Mouse (Mus musculus): Measurements from ENCODE around the gene Rora. TPM values are rescaled to one million over a fixed set of nuclear protein-coding genes. Genes with fewer than 3 reads are reported as not detected.

Gene Rora
- polyA plus RNA-seq, 1 experiment from 2014 or later, result 43.6 TPM

GRCm38 (mm10) chr9:69274766-69275485 is 621.3 kb downstream of the Rora start:
- Histone ChIP-seq H3K9ac (ENCODE audit: low read depth, low read length) (no peak overlapping the region), H3K36me3 (ENCODE audit: control insufficient read depth, insufficient read depth, low read length) (no peaks in the 10 kb centered on the region), H3K27ac (ENCODE audit: low read length) (no peak overlapping the region), H3K4me3 (ENCODE audit: low read depth, low read length) (no peak overlapping the region), H3K4me2 (ENCODE audit: low read length) (no peak overlapping the region), H3K27me3 (ENCODE audit: control insufficient read depth, insufficient read depth, low read depth, low read length) (no peaks in the 10 kb centered on the region), H3K4me1 (ENCODE audit: control insufficient read depth, insufficient read depth, low read length) (peaks cover 3% of the 10 kb centered on the region; the same call in 1 of the 2 replicates), H3K9me3 (replicated peaks; ENCODE audit: control insufficient read depth, low read length, poor library complexity, severe bottlenecking) (no peaks in the 10 kb centered on the region)
- WGBS, result 81% methylated on average over 10 of the region's 10 CpGs
- ATAC-seq, result no peak

- Histone ChIP-seq H3K9me3 (replicated peaks; ENCODE audit: control insufficient read depth, low read length, poor library complexity, severe bottlenecking) (no peaks in the 10 kb centered on the region), H3K9ac (ENCODE audit: low read depth, low read length) (no peak overlapping the region), H3K4me2 (ENCODE audit: low read length) (no peak overlapping the region), H3K27ac (ENCODE audit: low read length) (no peak overlapping the region), H3K4me1 (ENCODE audit: control insufficient read depth, insufficient read depth, low read length) (peaks cover 3% of the 10 kb centered on the region; the same call in 1 of the 2 replicates), H3K27me3 (ENCODE audit: control insufficient read depth, insufficient read depth, low read depth, low read length) (no peaks in the 10 kb centered on the region), H3K36me3 (ENCODE audit: control insufficient read depth, insufficient read depth, low read length) (no peaks in the 10 kb centered on the region), H3K4me3 (ENCODE audit: low read depth, low read length) (no peak overlapping the region)
- 49% methylated on average over 10 of the region's 10 CpGs for WGBS
- no peak for ATAC-seq
These were observed 623.7 kb downstream of the Rora start for GRCm38 (mm10) chr9:69277256-69277655.

DNA sequence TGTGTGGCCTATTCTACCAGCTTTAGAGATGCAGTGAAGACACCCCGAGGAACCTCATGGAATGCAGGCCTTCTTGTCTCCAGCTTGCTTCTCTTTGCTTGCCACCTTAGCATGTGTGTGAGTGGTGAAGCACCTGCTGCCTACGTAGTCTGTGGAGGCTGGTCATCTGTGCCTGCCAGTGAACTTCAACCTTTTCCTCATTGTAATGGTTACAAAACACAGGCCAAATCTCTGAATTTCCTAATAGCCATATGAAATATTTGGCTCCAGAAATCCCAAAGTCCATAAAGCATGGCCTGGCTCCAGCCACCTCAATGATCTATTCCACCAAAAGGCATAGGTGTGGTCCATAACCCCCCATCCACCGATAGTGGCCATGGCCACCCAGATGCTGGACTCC is 631.4 kb downstream of the Rora start:
- Histone ChIP-seq H3K27me3 (ENCODE audit: control insufficient read depth, insufficient read depth, low read depth, low read length) (no peaks in the 10 kb centered on the region), H3K4me3 (ENCODE audit: low read depth, low read length) (no peak overlapping the region), H3K36me3 (ENCODE audit: control insufficient read depth, insufficient read depth, low read length) (no peaks in the 10 kb centered on the region), H3K9me3 (replicated peaks; ENCODE audit: control insufficient read depth, low read length, poor library complexity, severe bottlenecking) (no peaks in the 10 kb centered on the region), H3K4me1 (ENCODE audit: control insufficient read depth, insufficient read depth, low read length) (no peaks in the 10 kb centered on the region), H3K4me2 (ENCODE audit: low read length) (no peak overlapping the region), H3K27ac (ENCODE audit: low read length) (no peak overlapping the region), H3K9ac (ENCODE audit: low read depth, low read length) (no peak overlapping the region)
- no peak for ATAC-seq
- 94% methylated on average over 3 of the region's 3 CpGs for WGBS

DNA sequence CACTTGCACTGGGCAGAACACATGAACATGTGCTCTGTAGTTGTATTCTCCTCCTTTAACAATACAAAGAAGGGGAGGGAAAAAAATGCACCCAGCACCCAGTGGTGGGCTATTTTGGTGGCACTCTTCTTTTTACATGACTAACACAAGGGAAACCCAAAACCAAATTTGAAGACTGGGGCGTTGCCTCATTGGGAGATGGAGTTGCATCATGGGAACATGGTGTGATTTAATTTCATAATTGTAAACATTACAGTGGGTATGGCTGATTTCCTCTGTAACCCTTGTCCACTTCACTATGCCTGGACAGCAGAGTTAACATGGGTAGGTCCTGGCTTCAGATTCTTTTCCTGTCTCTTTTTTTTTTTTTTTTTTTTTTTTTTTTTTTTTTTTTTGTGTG is 634.5 kb downstream of the Rora start:
- H3K27me3 ChIP-seq (ENCODE audit: control insufficient read depth, insufficient read depth, low read depth, low read length), result peaks cover 3% of the 10 kb centered on the region; the same call in 1 of the 2 replicates
- WGBS, result 88% methylated on average over 1 of the region's 1 CpGs
- peaks cover 14% of the 10 kb centered on the region; the same call in 1 of the 2 replicates for H3K4me1 ChIP-seq (ENCODE audit: control insufficient read depth, insufficient read depth, low read length)
- no peak for ATAC-seq
- no peaks in the 10 kb centered on the region for H3K36me3 ChIP-seq (ENCODE audit: control insufficient read depth, insufficient read depth, low read length)
- H3K4me2 ChIP-seq (ENCODE audit: low read length), result no peak overlapping the region
- H3K27ac ChIP-seq (ENCODE audit: low read length), result no peak overlapping the region
- no peak overlapping the region for H3K4me3 ChIP-seq (ENCODE audit: low read depth, low read length)
- H3K9ac ChIP-seq (ENCODE audit: low read depth, low read length), result no peak overlapping the region
- no peaks in the 10 kb centered on the region for H3K9me3 ChIP-seq (replicated peaks; ENCODE audit: control insufficient read depth, low read length, poor library complexity, severe bottlenecking)

DNA sequence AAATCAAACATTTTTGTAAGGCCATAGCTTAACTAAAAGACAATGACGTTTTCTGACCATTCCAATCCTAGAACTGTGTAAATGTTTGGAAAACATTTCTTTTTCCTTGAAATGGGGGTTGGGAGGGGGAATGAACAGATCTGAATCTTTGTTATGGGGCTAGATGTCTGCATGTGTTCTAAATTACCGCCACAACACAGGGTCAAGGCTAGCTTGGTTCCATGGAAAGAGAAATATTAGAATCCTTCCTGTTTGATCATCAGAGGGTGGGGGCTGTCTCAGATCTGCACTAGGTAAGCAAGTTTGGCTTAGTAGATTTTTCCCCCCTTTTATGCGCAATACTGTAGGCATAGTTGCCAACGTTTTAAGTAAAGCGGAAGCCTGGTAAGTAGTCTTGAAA is 635.0 kb downstream of the Rora start:
- no peak overlapping the region for H3K4me3 ChIP-seq (ENCODE audit: low read depth, low read length)
- H3K4me2 ChIP-seq (ENCODE audit: low read length), result no peak overlapping the region; the same call in 1 of the 2 replicates
- H3K9me3 ChIP-seq (replicated peaks; ENCODE audit: control insufficient read depth, low read length, poor library complexity, severe bottlenecking), result no peaks in the 10 kb centered on the region
- peaks cover 3% of the 10 kb centered on the region; the same call in 1 of the 2 replicates for H3K27me3 ChIP-seq (ENCODE audit: control insufficient read depth, insufficient read depth, low read depth, low read length)
- no peak overlapping the region for H3K27ac ChIP-seq (ENCODE audit: low read length)
- H3K9ac ChIP-seq (ENCODE audit: low read depth, low read length), result no peak overlapping the region
- peaks cover 14% of the 10 kb centered on the region; the same call in 1 of the 2 replicates for H3K4me1 ChIP-seq (ENCODE audit: control insufficient read depth, insufficient read depth, low read length)
- 52% methylated on average over 5 of the region's 5 CpGs for WGBS
- ATAC-seq, result no peak
- no peaks in the 10 kb centered on the region for H3K36me3 ChIP-seq (ENCODE audit: control insufficient read depth, insufficient read depth, low read length)

DNA sequence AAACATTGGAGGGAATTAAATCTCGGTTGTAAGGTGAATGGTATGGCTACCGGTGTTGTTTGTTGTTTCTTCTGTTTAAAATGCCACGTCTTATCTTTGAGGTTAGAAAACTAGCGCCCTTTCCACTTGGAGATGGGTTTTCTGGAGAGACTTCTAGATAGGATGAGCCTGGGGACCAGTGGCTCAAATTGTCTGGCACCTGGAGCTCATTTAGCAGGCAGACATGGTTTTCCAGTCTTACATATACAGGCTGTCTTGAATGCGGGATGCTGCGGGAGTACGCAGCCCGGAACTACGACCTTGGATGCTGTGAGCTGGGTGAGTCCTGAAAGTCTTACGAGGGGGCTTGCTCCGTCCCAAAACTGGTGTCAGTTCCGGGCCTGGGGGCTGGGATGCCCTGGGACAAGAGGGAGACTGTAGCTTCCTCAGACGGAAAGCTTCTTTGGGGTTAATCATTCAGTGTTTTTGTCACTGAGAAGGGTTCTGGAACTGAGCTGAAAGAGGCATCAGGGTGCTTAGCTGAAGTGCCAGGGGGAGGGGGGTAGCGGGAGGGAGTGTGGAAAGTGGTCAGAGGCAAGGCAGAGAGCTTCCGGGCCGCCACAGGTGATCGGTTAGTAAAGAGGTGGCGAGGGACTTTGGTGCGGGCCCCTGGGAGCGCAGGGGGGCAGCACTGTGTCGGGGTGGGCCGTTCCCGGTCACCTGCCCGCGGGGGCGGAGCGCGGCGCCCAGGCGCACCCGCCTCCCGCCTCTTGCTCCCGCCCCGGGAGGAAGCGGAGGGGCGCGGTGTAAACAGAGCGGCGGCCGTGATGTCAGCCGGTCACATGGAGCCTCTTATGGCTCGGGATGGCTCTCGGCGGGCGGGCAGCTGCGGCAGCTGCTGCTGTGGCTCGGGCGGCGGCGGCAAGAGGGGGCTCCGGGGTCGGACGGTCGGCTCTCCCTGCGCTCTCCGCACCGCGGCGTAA is 635.8 kb downstream of the Rora start:
- Histone ChIP-seq H3K9me3 (replicated peaks; ENCODE audit: control insufficient read depth, low read length, poor library complexity, severe bottlenecking) (no peaks in the 10 kb centered on the region), H3K27ac (ENCODE audit: low read length) (peak overlapping the region; percentile 71), H3K27me3 (ENCODE audit: control insufficient read depth, insufficient read depth, low read depth, low read length) (peaks cover 3% of the 10 kb centered on the region; the same call in 1 of the 2 replicates), H3K36me3 (ENCODE audit: control insufficient read depth, insufficient read depth, low read length) (no peaks in the 10 kb centered on the region), H3K4me1 (ENCODE audit: control insufficient read depth, insufficient read depth, low read length) (peaks cover 14% of the 10 kb centered on the region; the same call in 1 of the 2 replicates), H3K4me2 (ENCODE audit: low read length) (peak overlapping the region; percentile 91), H3K9ac (ENCODE audit: low read depth, low read length) (peak overlapping the region; percentile 86), H3K4me3 (ENCODE audit: low read depth, low read length) (peak overlapping the region; percentile 76)
- peak; percentile 94 for ATAC-seq
- WGBS, result under 1% methylated on average over 46 of the region's 59 CpGs

GRCm38 (mm10) chr9:69290018-69290880 is 636.7 kb downstream of the Rora start:
- H3K36me3 ChIP-seq (ENCODE audit: control insufficient read depth, insufficient read depth, low read length), result no peaks in the 10 kb centered on the region

DNA sequence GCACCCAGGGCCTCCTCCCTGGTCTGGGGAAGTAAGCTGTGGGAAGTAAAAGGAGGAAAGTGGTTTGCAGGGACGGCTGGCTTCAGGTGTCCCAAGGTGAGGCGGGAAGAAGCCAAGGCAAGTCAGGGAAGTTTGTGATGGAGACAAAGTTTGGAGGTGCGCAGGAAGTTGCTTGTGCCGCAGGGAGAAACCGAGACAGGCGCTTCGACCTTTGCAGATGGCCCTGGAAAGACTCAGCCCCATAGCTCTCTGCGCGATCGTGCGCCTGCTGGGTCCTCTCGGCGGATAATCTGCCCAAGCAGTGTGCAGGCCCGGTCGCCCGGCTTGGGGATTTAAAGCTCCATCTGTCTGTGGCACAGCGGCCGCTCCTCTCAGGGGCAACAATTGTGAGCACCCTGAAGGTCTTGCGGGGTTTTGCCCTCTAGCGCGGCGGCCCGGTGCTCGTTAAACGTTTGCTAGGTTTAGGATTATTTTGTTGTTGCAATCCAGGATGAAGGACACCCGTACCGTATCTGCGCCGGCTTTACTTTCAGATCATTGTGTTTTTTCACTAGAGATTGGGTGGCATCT is 637.4 kb downstream of the Rora start:
- H3K36me3 ChIP-seq (ENCODE audit: control insufficient read depth, insufficient read depth, low read length), result no peaks in the 10 kb centered on the region
- H3K9ac ChIP-seq (ENCODE audit: low read depth, low read length), result peak overlapping the region; percentile 86
- peaks cover 3% of the 10 kb centered on the region; the same call in 1 of the 2 replicates for H3K27me3 ChIP-seq (ENCODE audit: control insufficient read depth, insufficient read depth, low read depth, low read length)
- H3K4me2 ChIP-seq (ENCODE audit: low read length), result peak overlapping the region; percentile 91
- H3K4me1 ChIP-seq (ENCODE audit: control insufficient read depth, insufficient read depth, low read length), result peaks cover 14% of the 10 kb centered on the region; the same call in 1 of the 2 replicates
- H3K4me3 ChIP-seq (ENCODE audit: low read depth, low read length), result peak overlapping the region; percentile 76
- peak overlapping the region; percentile 71; the same call in 1 of the 2 replicates for H3K27ac ChIP-seq (ENCODE audit: low read length)
- no peak for ATAC-seq
- WGBS, result under 1% methylated on average over 29 of the region's 29 CpGs
- H3K9me3 ChIP-seq (replicated peaks; ENCODE audit: control insufficient read depth, low read length, poor library complexity, severe bottlenecking), result no peaks in the 10 kb centered on the region

More at GRCm38 (mm10) chr9:69290018-69290880, 636.7 kb downstream of the Rora start:
- H3K9me3 ChIP-seq (replicated peaks; ENCODE audit: control insufficient read depth, low read length, poor library complexity, severe bottlenecking), result no peaks in the 10 kb centered on the region
- peak overlapping the region; percentile 86 for H3K9ac ChIP-seq (ENCODE audit: low read depth, low read length)
- peak overlapping the region; percentile 71 for H3K27ac ChIP-seq (ENCODE audit: low read length)
- WGBS, result under 1% methylated on average over 63 of the region's 73 CpGs
- peaks cover 3% of the 10 kb centered on the region; the same call in 1 of the 2 replicates for H3K27me3 ChIP-seq (ENCODE audit: control insufficient read depth, insufficient read depth, low read depth, low read length)
- ATAC-seq, result peak; percentile 66
- H3K4me2 ChIP-seq (ENCODE audit: low read length), result peak overlapping the region; percentile 91
- peaks cover 14% of the 10 kb centered on the region; the same call in 1 of the 2 replicates for H3K4me1 ChIP-seq (ENCODE audit: control insufficient read depth, insufficient read depth, low read length)
- peak overlapping the region; percentile 76 for H3K4me3 ChIP-seq (ENCODE audit: low read depth, low read length)
